Comparison of ENCODE assay signal across 15 mouse cellular contexts in the genomic region with DNA sequence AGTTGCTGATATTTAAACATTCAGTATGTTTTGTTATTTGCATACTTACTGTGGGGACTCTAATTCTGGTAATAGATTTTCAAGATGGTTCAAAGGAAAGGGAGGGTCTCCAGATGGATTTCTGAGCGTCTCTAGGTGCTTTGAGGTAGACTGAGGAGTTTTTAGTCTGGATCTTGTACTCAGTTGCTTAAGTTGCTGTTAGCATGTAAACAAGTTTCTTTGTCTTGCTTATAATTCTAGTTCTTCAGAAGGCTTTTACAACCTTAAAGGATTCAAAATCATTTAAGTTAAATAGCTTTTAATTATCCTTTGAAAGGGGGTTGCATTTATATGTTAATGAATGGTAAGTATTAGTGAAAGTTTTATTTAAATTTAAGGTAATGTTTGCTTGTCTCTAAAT. TPM values are rescaled to one million over a fixed set of nuclear protein-coding genes. Genes with fewer than 3 reads are reported as not detected.
DNase-seq lines count a peak whose midpoint lies in the region; ATAC-seq and TF ChIP-seq lines count a peak whose summit lies in the region.
"Had no signal": no experiment of that assay in that cellular context is flagged by ENCODE, and none has a peak within 500 bp of the region (broad histone marks: within the 10 kb centered on the region; RNA-seq: fewer than 3 reads in every experiment).

No protein-coding gene starts in this region.

- no peak for TF ChIP-seq EP300 in stomach, postnatal 0 days (optimal IDR thresholded peaks at IDR 0.05)

- H3K4me1 ChIP-seq in intestine, embryonic 15.5 days (replicated peaks): peaks cover 5% of the 10 kb centered on the region
- no peaks in the 10 kb centered on the region for H3K4me1 ChIP-seq in intestine, postnatal 0 days (replicated peaks; ENCODE audit: control insufficient read depth, insufficient read depth, low read length)
- peaks cover 5% of the 10 kb centered on the region; the same call in 1 of the 2 replicates for H3K4me1 ChIP-seq in stomach, embryonic 14.5 days (ENCODE audit: control insufficient read depth, insufficient read depth, low read length)
- H3K4me1 ChIP-seq in stomach, postnatal 0 days (replicated peaks; ENCODE audit: control insufficient read depth, insufficient read depth): no peaks in the 10 kb centered on the region

- H3K4me3 ChIP-seq in gastrocnemius, adult 2 months: peak overlapping the region; percentile 31
- no peak overlapping the region for H3K4me3 ChIP-seq in intestine, embryonic 15.5 days (replicated peaks)
- H3K4me3 ChIP-seq in intestine, postnatal 0 days (ENCODE audit: low read depth, low read length): no peak overlapping the region
- no peak overlapping the region; the same call in 1 of the 2 replicates for H3K4me3 ChIP-seq in stomach, embryonic 14.5 days (ENCODE audit: low read depth, low read length)
- no peak overlapping the region for H3K4me3 ChIP-seq in stomach, postnatal 0 days (ENCODE audit: low read depth, low read length)
- H3K4me3 ChIP-seq: heart, adult 2 months had no signal

- no peaks in the 10 kb centered on the region for H3K9me3 ChIP-seq in intestine, embryonic 15.5 days
- no peaks in the 10 kb centered on the region for H3K9me3 ChIP-seq in intestine, postnatal 0 days (ENCODE audit: control insufficient read depth)
- no peaks in the 10 kb centered on the region for H3K9me3 ChIP-seq in stomach, embryonic 14.5 days (ENCODE audit: control insufficient read depth, low read depth, low read length)
- H3K9me3 ChIP-seq in stomach, postnatal 0 days (ENCODE audit: control insufficient read depth, low read length): no peaks in the 10 kb centered on the region

- intact Hi-C loops in gastrocnemius, adult 2 months (cut with DNase I): no loop called here

- no peak for TF ChIP-seq CTCF in gastrocnemius, adult 2 months (IDR thresholded peaks at IDR 0.05)
- no peak for TF ChIP-seq CTCF in intestine, postnatal 0 days (IDR thresholded peaks at IDR 0.05; ENCODE audit: low read depth)
- TF ChIP-seq CTCF in stomach, postnatal 0 days (IDR thresholded peaks at IDR 0.05; ENCODE audit: low read depth): no peak

- H3K4me2 ChIP-seq in intestine, embryonic 15.5 days (replicated peaks): 0 out of 2 replicates have a peak overlapping the region, but pooled peaks have one; percentile 14
- no peak overlapping the region for H3K4me2 ChIP-seq in intestine, postnatal 0 days (replicated peaks; ENCODE audit: low read depth)
- H3K4me2 ChIP-seq in stomach, embryonic 14.5 days (replicated peaks; ENCODE audit: low read depth, low read length): 0 out of 2 replicates have a peak overlapping the region, but pooled peaks have one; percentile 21
- no peak overlapping the region for H3K4me2 ChIP-seq in stomach, postnatal 0 days (replicated peaks; ENCODE audit: low read depth)

- no peak for DNase-seq in gastrocnemius, adult 2 months
- DNase-seq in gastrocnemius, postnatal 10 days: no peak
- DNase-seq in stomach, postnatal 0 days (ENCODE audit: low spot score): no peak
- no peak for DNase-seq in embryo, embryonic 10.5 days (ENCODE audit: low spot score)
- no peak for DNase-seq in thymus, postnatal 10 days (ENCODE audit: low spot score in 2 of 2)
- DNase-seq: cerebellum, adult 11 months; heart, adult 2 months; kidney, postnatal 10 days; right cerebral cortex, adult 18-20 months; thymus, adult 2 months had no signal

- ATAC-seq in intestine, embryonic 15.5 days: no peak
- ATAC-seq in intestine, postnatal 0 days: no peak
- ATAC-seq in stomach, embryonic 14.5 days (ENCODE audit: insufficient number of reproducible peaks, insufficient read depth, low FRiP score, low read depth): no peak
- ATAC-seq in stomach, postnatal 0 days (ENCODE audit: low FRiP score, low TSS enrichment): no peak

- H3K27ac ChIP-seq in gastrocnemius, adult 2 months: no peak overlapping the region
- no peak overlapping the region for H3K27ac ChIP-seq in intestine, embryonic 15.5 days
- H3K27ac ChIP-seq in intestine, postnatal 0 days (ENCODE audit: low read depth, low read length): no peak overlapping the region
- no peak overlapping the region for H3K27ac ChIP-seq in stomach, embryonic 14.5 days (ENCODE audit: low read length)
- H3K27ac ChIP-seq in stomach, postnatal 0 days (replicated peaks): no peak overlapping the region
- H3K27ac ChIP-seq: heart, adult 2 months; liver, embryonic 14.5 days had no signal

- WGBS in intestine, embryonic 15.5 days: 29% methylated on average over 1 of the region's 1 CpGs
- WGBS in intestine, postnatal 0 days: 22% methylated on average over 1 of the region's 1 CpGs
- WGBS in stomach, embryonic 14.5 days: 24% methylated on average over 1 of the region's 1 CpGs
- 48% methylated on average over 1 of the region's 1 CpGs for WGBS in stomach, postnatal 0 days

- no peaks in the 10 kb centered on the region for H3K27me3 ChIP-seq in intestine, embryonic 15.5 days (replicated peaks)
- no peaks in the 10 kb centered on the region for H3K27me3 ChIP-seq in intestine, postnatal 0 days (replicated peaks; ENCODE audit: control insufficient read depth, insufficient read depth, low read length)
- no peaks in the 10 kb centered on the region for H3K27me3 ChIP-seq in stomach, embryonic 14.5 days (ENCODE audit: control insufficient read depth, insufficient read depth, low read length)
- H3K27me3 ChIP-seq in stomach, postnatal 0 days (ENCODE audit: control insufficient read depth, insufficient read depth, low read length): no peaks in the 10 kb centered on the region

- H3K9ac ChIP-seq in intestine, embryonic 15.5 days: no peak overlapping the region
- no peak overlapping the region for H3K9ac ChIP-seq in intestine, postnatal 0 days (ENCODE audit: low read depth, low read length)
- no peak overlapping the region for H3K9ac ChIP-seq in stomach, embryonic 14.5 days (replicated peaks; ENCODE audit: low read depth, low read length)
- no peak overlapping the region for H3K9ac ChIP-seq in stomach, postnatal 0 days (ENCODE audit: low read length)
- H3K9ac ChIP-seq: liver, embryonic 14.5 days had no signal

- H3K36me3 ChIP-seq in intestine, embryonic 15.5 days: no peaks in the 10 kb centered on the region
- H3K36me3 ChIP-seq in intestine, postnatal 0 days (ENCODE audit: control insufficient read depth, insufficient read depth): no peaks in the 10 kb centered on the region
- no peaks in the 10 kb centered on the region for H3K36me3 ChIP-seq in stomach, embryonic 14.5 days (ENCODE audit: control insufficient read depth, insufficient read depth, low read length)
- H3K36me3 ChIP-seq in stomach, postnatal 0 days (ENCODE audit: control insufficient read depth, insufficient read depth, low read length): no peaks in the 10 kb centered on the region

RNA-seq across cellular contexts. Expression of a gene that starts 5.0 kb away (rescaled TPM):
- total RNA-seq in gastrocnemius, adult 2 months (2021): 1 to 10 TPM; 4.0 to 4.8 TPM
- 1 to 10 TPM; 8.5 to 8.6 TPM for total RNA-seq in gastrocnemius, postnatal 10 days (2021)
- polyA plus RNA-seq in intestine, embryonic 15.5 days (2015; fragmentation: Nextera tagmentation; extraction: Ambion mirVana): 28.9 and 35.1 TPM in 2 replicates
- polyA plus RNA-seq in intestine, postnatal 0 days (2015; fragmentation: Nextera tagmentation; extraction: Ambion mirVana): 18.5 and 18.6 TPM in 2 replicates
- 60.2 and 61.6 TPM in 2 replicates for polyA plus RNA-seq in stomach, embryonic 14.5 days (2014; fragmentation: Nextera tagmentation; extraction: Ambion mirVana)
- polyA plus RNA-seq in stomach, postnatal 0 days (2015; fragmentation: Nextera tagmentation; extraction: Ambion mirVana): 20.7 and 20.9 TPM in 2 replicates
- total RNA-seq: MEL had no signal

Comparison
In these comparisons a context has a peak if more than half of its experiments do, and no peak if none do; other contexts are left out.
1. H3K4me2 ChIP-seq: peak in intestine, embryonic 15.5 days (single experiment) and stomach, embryonic 14.5 days (single experiment); none in intestine, postnatal 0 days (single experiment) and stomach, postnatal 0 days (single experiment).